Mouse (Mus musculus) cerebellum, adult 2 months (tissue): ENCODE data around the gene Bloc1s3. TPM values are rescaled to one million over a fixed set of nuclear protein-coding genes. Genes with fewer than 3 reads are reported as not detected.

Experiments
- DNase-seq, 2 experiments: peaks; one replicate each; pipeline ENCODE4 v3.0.0; 2021
- H3K27ac ChIP-seq: fragments of 200-500 bp; 2 replicates; pipeline ENCODE4 v1.5.1; 2012; ENCODE audit warnings: low read length, control low read depth, inconsistent platforms; ENCODE audit not compliant: insufficient read depth
- H3K27me3 ChIP-seq: fragments of 200-500 bp; 2 replicates; pipeline ENCODE4 v1.6.1; 2012; ENCODE audit warnings: inconsistent platforms, mild to moderate bottlenecking, low read length, moderate library complexity; ENCODE audit not compliant: control insufficient read depth, insufficient read depth
- H3K4me1 ChIP-seq: fragments of 200-500 bp; 2 replicates; pipeline ENCODE4 v1.6.1; 2011; ENCODE audit warnings: low read length; ENCODE audit not compliant: control insufficient read depth, insufficient read depth
- H3K4me3 ChIP-seq: fragments of 200-500 bp; replicated peaks from 2 replicates; pipeline ENCODE3; 2011; ENCODE audit warnings: mild to moderate bottlenecking, low read depth, low read length, control low read depth; ENCODE audit not compliant: insufficient read depth
- CTCF ChIP-seq: fragments of 200-500 bp; IDR thresholded peaks from 2 replicates; pipeline ENCODE4 v1.5.1; 2011; ENCODE audit warnings: low read depth, mild to moderate bottlenecking, control low read depth, low read length, moderate library complexity, borderline replicate concordance; ENCODE audit not compliant: insufficient read depth
- POLR2A ChIP-seq: fragments of 200-500 bp; IDR thresholded peaks from 2 replicates; pipeline ENCODE4 v1.6.1; 2011; ENCODE audit warnings: low read length, control low read depth, borderline replicate concordance; ENCODE audit not compliant: insufficient read depth
- whole genome bisulfite sequencing: fragments of 180-500 bp; shearing (Covaris S2); methylation state at CpG from one replicate; pipeline ENCODE4 v1.1.7; 2018; 5-methylcytosine and 5-hydroxymethylcytosine counted together
- polyA plus RNA-seq: library from polyadenylated mRNA; depleted of rRNA; stranded (reverse); fragments of >200 nt; gene quantifications from 2 replicates; pipeline ENCODE4 v1.2.3, GENCODE M21; 2012

Bloc1s3 gene
- polyA plus RNA-seq, 1 experiment: 9.2 TPM

DNA sequence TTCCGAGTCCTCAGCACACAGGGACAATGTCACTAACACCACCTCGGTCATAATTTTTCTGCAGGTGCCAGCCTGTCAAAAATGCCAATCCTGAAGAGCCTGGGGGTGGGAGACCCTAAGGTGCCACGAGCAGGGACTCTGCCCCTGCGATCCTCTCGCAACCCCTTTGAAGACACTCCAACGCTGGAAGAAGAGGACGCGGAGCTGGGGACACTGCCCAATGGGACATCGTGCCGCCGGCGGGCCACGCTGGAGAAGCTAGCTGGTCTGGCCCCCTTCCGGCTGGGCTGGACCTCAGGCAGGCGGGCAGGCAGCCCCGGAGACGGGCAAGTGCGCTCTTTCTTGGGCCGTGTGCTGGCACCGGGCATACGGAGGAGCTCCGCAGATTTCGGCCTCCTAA, 38.8 kb downstream of the Bloc1s3 start:
- peaks cover 1% of the 10 kb centered on the region; the same call in 1 of the 2 replicates for H3K27me3 ChIP-seq

DNA sequence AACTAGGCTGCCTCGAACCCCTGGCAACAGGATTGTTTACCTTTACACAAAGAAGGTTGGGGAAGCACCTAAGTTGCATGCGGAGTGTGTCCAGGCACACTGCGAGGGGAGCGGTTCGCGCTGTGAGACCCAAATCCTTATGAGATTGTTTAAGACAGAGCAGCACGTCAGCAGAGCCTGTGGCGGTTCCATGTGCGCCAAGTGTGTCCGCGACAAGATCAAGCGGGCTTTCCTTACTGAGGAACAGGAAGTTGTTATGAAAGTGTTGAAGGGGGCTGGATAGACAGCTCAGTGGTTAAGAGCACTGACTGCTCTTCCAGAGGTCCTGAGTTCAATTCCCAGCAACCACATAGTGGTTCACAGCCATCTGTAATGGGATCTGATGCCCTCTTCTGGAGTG, 39.9 kb downstream of the Bloc1s3 start:
- TF ChIP-seq CTCF (no peak), POLR2A (no peak)
- H3K4me1 ChIP-seq: no peaks in the 10 kb centered on the region
- DNase-seq: no peak
- no peak overlapping the region for H3K4me3 ChIP-seq
- 69% methylated on average over 12 of the region's 12 CpGs for WGBS
- peaks cover 1% of the 10 kb centered on the region; the same call in 1 of the 2 replicates for H3K27me3 ChIP-seq
- H3K27ac ChIP-seq: no peak overlapping the region

More for the DNA sequence above, 38.8 kb downstream of the Bloc1s3 start:
- no peaks in the 10 kb centered on the region for H3K4me1 ChIP-seq
- TF ChIP-seq CTCF: no peak
- no peak for TF ChIP-seq POLR2A
- no peak overlapping the region for H3K27ac ChIP-seq
- WGBS: 15% methylated on average over 23 of the region's 23 CpGs
- DNase-seq: no peak
- H3K4me3 ChIP-seq: no peak overlapping the region

DNA sequence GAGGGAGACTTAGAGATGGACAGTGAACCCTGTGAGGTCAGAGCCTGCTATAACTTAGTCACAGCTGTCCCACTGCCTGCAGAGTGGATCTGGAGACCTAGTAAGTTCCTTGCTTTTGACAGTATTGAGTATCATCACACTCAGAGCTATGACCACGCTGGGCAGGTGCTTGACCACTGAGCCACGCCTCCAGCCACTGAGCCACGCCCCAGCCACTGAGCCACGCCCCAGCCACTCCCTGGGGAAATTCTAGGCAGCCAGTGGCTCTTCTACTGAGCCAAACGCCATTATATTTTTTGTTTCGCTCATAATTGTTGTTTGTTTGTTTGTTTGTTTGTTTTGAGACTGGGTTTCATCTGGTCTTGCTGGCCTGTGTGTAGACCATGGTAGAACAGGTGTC, 40.5 kb downstream of the Bloc1s3 start:
- TF ChIP-seq CTCF: no peak
- TF ChIP-seq POLR2A: no peak
- Histone ChIP-seq H3K4me1 (no peaks in the 10 kb centered on the region), H3K27ac (no peak overlapping the region), H3K4me3 (no peak overlapping the region), H3K27me3 (peaks cover 1% of the 10 kb centered on the region; the same call in 1 of the 2 replicates)
- no peak for DNase-seq
- WGBS: 22% methylated on average over 6 of the region's 6 CpGs

DNA sequence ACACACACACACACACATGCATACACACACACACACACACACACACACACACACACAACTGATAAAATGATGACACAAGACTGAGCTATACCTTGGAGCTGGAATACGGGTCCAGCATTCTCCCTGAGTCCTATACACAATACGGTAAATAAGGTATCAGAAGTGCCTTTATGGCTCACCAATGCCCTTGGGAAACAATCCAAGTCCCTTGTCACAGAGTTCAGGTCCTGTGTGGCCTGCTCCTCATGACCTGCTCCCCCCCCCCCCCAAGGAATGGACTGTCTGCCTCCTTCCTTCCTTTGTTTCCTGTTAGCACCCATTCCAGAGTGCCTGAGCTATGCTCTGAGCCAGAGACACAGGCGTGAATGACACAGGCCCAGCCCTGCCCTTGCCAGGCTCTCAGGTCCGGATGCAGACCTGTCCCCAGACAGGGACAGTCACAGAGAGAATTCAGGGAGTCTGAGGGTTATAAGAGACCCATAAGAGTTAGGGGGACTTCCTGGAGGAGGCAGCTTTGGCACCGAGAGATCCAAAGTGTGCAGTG, 41.5 kb downstream of the Bloc1s3 start:
- WGBS: 64% methylated on average over 5 of the region's 5 CpGs
- Histone ChIP-seq H3K4me1 (no peaks in the 10 kb centered on the region), H3K27me3 (peaks cover 1% of the 10 kb centered on the region; the same call in 1 of the 2 replicates), H3K27ac (no peak overlapping the region), H3K4me3 (no peak overlapping the region)
- TF ChIP-seq POLR2A (no peak), CTCF (no peak)
- DNase-seq: no peak

DNA sequence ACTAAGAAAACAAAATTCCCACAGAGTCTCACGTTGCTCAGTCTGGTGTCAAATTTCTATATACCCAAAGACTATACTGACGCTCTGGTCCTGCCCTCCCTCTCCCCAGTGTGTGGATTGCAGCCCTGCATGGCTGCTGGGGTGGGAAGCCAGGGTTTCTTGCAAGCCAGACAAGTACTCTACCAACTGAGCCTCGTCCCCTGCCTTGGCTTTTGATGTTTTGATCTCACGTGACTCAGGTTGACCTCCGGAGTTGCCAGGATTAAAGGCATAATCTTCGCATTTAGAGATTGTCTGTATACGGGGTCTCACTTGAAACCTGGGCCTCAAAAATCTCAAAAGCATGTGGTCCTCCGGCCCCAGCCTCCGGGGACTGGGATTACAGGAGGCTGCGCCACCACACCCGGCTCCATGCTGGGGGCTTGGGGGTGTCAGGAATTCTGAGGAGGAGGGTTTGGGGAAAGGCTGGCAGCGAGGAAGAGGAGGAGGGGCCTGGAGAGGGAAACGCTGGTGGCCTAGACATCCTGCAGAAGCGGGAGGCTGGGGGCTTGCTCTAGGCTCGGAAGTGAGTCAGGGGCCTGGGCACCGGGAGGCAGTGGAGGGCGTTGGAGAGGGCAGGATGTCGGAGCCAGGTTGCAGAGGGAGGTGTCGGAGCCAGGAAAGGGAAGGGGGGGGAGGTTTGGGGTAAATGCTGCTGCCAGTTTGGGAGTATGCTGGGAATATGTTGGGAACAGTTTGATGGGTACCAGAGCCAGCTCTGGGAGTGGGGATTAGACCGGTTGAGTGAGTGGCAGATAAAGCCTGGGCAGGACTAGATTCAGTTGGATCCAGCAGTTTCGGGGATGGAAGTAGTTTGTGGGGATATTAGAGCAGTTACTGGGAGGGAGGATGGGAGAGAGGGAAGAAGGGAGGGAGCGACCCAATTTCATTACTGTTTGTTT, 43.5 kb downstream of the Bloc1s3 start:
- Histone ChIP-seq H3K4me1 (no peaks in the 10 kb centered on the region), H3K27ac (no peak overlapping the region), H3K27me3 (peaks cover 1% of the 10 kb centered on the region; the same call in 1 of the 2 replicates), H3K4me3 (no peak overlapping the region)
- DNase-seq: no peak
- TF ChIP-seq POLR2A: no peak
- no peak for TF ChIP-seq CTCF
- 23% methylated on average over 22 of the region's 22 CpGs for WGBS

DNA sequence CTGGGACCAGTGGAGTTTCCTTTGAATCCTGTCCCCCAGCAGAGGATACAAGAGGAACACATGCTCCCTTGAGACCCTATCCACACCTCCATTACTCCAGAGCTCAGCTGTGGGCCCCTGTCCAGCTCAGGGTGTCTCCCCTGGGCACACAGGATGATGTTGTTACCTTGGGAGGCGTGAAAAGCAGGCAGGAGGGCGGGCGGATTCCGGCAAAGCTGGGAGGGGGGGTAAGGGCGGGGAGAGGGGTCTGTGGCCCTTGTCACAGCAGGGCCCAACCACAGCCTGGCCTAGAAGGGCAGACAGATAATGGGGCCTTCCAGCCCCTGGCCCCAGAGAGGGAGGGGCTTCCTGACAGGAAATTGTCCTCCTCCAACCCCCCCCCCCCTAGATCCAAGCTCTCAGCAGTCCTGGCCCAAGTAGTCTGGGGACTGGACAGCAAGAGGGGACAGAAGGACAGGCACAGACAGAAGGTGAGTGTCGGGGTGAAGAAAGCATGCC, 45.2 kb downstream of the Bloc1s3 start, which contains the start of gene Exoc3l2:
Exoc3l2 (plus strand) TSS at position 448 of the 498 bp plus-strand sequence.
- WGBS: 53% methylated on average over 6 of the region's 6 CpGs
- no peaks in the 10 kb centered on the region for H3K27me3 ChIP-seq
- TF ChIP-seq POLR2A (no peak), CTCF (no peak)
- H3K4me1 ChIP-seq: no peaks in the 10 kb centered on the region
- no peak within 1 kb of the TSS for H3K4me3 ChIP-seq
- H3K27ac ChIP-seq: no peak within 1 kb of the TSS
- DNase-seq: no peak

DNA sequence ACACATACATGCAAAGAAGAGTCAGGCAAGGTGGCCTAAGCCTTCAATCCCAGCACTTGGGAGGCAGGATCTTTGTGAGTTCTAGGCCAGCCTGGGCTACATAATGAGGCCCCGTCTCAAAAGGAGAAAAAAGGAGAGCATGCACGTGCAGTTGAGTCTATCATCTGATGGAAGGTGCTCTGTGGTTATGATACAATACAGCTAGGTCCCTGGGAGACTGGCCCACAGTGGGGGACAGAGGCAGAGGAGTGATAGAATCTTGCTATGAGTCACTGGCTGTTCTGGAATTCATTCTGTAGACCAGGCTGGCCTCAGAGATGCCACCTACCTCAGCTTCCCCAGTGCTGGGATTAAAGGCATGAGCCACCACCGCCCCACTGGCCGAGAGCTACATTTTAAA, 45.7 kb downstream of the Bloc1s3 start:
- WGBS: 74% methylated on average over 4 of the region's 4 CpGs
- no peak for TF ChIP-seq POLR2A
- no peak overlapping the region for H3K4me3 ChIP-seq
- DNase-seq: no peak
- H3K27ac ChIP-seq: no peak overlapping the region
- no peaks in the 10 kb centered on the region for H3K27me3 ChIP-seq
- H3K4me1 ChIP-seq: no peaks in the 10 kb centered on the region; the same call in 1 of the 2 replicates

DNA sequence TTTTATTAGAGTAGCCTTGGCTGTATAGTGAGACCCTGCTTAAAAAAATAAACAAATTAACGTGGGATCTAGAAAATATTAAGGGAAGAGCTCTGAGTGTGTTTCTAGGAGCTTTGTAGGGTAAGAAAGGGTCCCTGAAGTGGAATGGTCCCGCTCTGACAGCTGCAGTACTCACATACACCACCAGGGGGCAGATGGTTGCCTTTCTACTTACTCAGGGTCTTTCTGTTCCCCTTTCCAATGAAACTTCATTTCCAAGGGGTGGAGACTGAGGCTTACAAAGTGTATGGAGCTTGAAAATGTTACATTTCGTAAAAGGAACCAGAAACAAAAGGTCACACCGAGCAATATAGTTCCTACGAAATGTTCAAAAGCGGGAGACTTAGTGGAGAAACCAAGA, 46.7 kb downstream of the Bloc1s3 start:
- no peaks in the 10 kb centered on the region for H3K27me3 ChIP-seq
- H3K4me3 ChIP-seq: no peak overlapping the region
- TF ChIP-seq POLR2A (no peak), CTCF (peak; percentile 79)
- DNase-seq: peak; percentile 47 to 71
- WGBS: 10% methylated on average over 6 of the region's 6 CpGs
- H3K4me1 ChIP-seq: peaks cover 9% of the 10 kb centered on the region; the same call in 1 of the 2 replicates
- no peak overlapping the region for H3K27ac ChIP-seq
